Mouse (Mus musculus) MEL (cell line): Measurements from ENCODE around the gene Gtf3c2. TPM values are rescaled to one million over a fixed set of nuclear protein-coding genes. Genes with fewer than 3 reads are reported as not detected.

Experiments used
- DNase-seq: peaks from one replicate; pipeline ENCODE4 v3.0.0; 2011; ENCODE audit warnings: low read depth, low spot score
- H3K27ac ChIP-seq: 2 replicates; pipeline ENCODE4 v1.5.1; 2012; ENCODE audit warnings: low read depth, mild to moderate bottlenecking, control low read depth, low read length, moderate library complexity; ENCODE audit not compliant: control insufficient read depth
- H3K27me3 ChIP-seq, 2 experiments: fragments of 150-350 bp in 1 of 2; sonication (generic) in 1 of 2; 2 replicates each; pipeline ENCODE4 v1.6.1; 2012; ENCODE audit warnings: low read length in 2 of 2, mild to moderate bottlenecking in 2 of 2, improper control_type of control experiment in 1 of 2, moderate library complexity in 1 of 2; ENCODE audit not compliant: insufficient read depth in 2 of 2, control insufficient read depth in 1 of 2
- H3K36me3 ChIP-seq, 2 experiments: 2 replicates each; pipeline ENCODE4 v1.6.1; 2012 to 2014; ENCODE audit warnings: low read length in 2 of 2, improper control_type of control experiment in 1 of 2, inconsistent platforms in 1 of 2, mild to moderate bottlenecking in 1 of 2; ENCODE audit not compliant: insufficient read depth in 2 of 2, control insufficient read depth in 1 of 2
- H3K4me1 ChIP-seq, 2 experiments: fragments of 150-350 bp in 1 of 2; sonication (generic) in 1 of 2; 2 replicates each; pipeline ENCODE4 v1.6.1; 2012; ENCODE audit warnings: low read length in 2 of 2, improper control_type of control experiment in 1 of 2, mild to moderate bottlenecking in 1 of 2; ENCODE audit not compliant: insufficient read depth in 2 of 2, control insufficient read depth in 1 of 2
- H3K4me3 ChIP-seq, 2 experiments: fragments of 150-350 bp in 1 of 2; sonication (generic) in 1 of 2; 2 replicates each; pipeline ENCODE4 v1.5.1; 2012; ENCODE audit warnings: low read depth in 2 of 2, low read length in 2 of 2, mild to moderate bottlenecking in 2 of 2, moderate library complexity in 2 of 2, control low read depth in 1 of 2, improper control_type of control experiment in 1 of 2; ENCODE audit not compliant: control insufficient read depth in 1 of 2, insufficient read depth in 1 of 2
- H3K79me2 ChIP-seq: 2 replicates; pipeline ENCODE4 v1.6.1; 2012; ENCODE audit warnings: mild to moderate bottlenecking, low read length, moderate library complexity; ENCODE audit not compliant: control insufficient read depth, poor library complexity, insufficient read depth
- H3K9ac ChIP-seq: 2 replicates; pipeline ENCODE4 v1.6.1; 2012; ENCODE audit warnings: low read depth, mild to moderate bottlenecking, control low read depth, low read length, moderate library complexity; ENCODE audit not compliant: control insufficient read depth, poor library complexity, severe bottlenecking
- H3K9me3 ChIP-seq: fragments of 150-350 bp; sonication (generic); replicated peaks from 2 replicates; pipeline ENCODE4 v1.6.1; 2012; ENCODE audit warnings: mild to moderate bottlenecking, low read length, improper control_type of control experiment, moderate library complexity; ENCODE audit not compliant: insufficient read depth
- BHLHE40 ChIP-seq: IDR thresholded peaks from 2 replicates; pipeline ENCODE4 v1.6.1; 2012; ENCODE audit warnings: low read depth, mild to moderate bottlenecking, inconsistent platforms, low read length, improper control_type of control experiment, borderline replicate concordance
- CTCF ChIP-seq, 3 experiments: IDR thresholded peaks in 2 of 3; conservative IDR thresholded peaks in 1 of 3; 2 replicates each; pipeline ENCODE4 v1.5.1; 2011 to 2012; ENCODE audit warnings: low read length in 3 of 3, low read depth in 2 of 3, mild to moderate bottlenecking in 2 of 3, improper control_type of control experiment in 1 of 3, inconsistent platforms in 1 of 3, mixed read lengths in 1 of 3, moderate library complexity in 1 of 3; ENCODE audit not compliant: control insufficient read depth in 1 of 3, insufficient read depth in 1 of 3, poor library complexity in 1 of 3, severe bottlenecking in 1 of 3
- ETS1 ChIP-seq: IDR thresholded peaks from 2 replicates; pipeline ENCODE4 v1.6.1; 2012; ENCODE audit warnings: low read depth, mild to moderate bottlenecking, inconsistent platforms, low read length, improper control_type of control experiment, moderate library complexity
- HCFC1 ChIP-seq: IDR thresholded peaks from 2 replicates; pipeline ENCODE4 v1.6.1; 2012; ENCODE audit warnings: low read depth, mild to moderate bottlenecking, inconsistent platforms, low read length, improper control_type of control experiment, moderate library complexity
- KAT2A ChIP-seq: conservative IDR thresholded peaks from 2 replicates; pipeline ENCODE4 v1.6.1; 2012; ENCODE audit warnings: low read depth, low read length, improper control_type of control experiment, inconsistent platforms
- MAX ChIP-seq: IDR thresholded peaks from 2 replicates; pipeline ENCODE4 v1.6.1; 2011; ENCODE audit warnings: low read length, improper control_type of control experiment
- MAZ ChIP-seq: IDR thresholded peaks from 2 replicates; pipeline ENCODE4 v1.6.1; 2012; ENCODE audit warnings: low read depth, mild to moderate bottlenecking, inconsistent platforms, low read length, improper control_type of control experiment
- MEF2A ChIP-seq: IDR thresholded peaks from 2 replicates; pipeline ENCODE4 v1.6.1; 2014; ENCODE audit warnings: low read depth, mild to moderate bottlenecking, inconsistent platforms, low read length, improper control_type of control experiment; ENCODE audit not compliant: poor library complexity, insufficient replicate concordance, severe bottlenecking; ENCODE audit errors: extremely low read depth
- MXI1 ChIP-seq: IDR thresholded peaks from 2 replicates; pipeline ENCODE4 v1.6.1; 2011; ENCODE audit warnings: mild to moderate bottlenecking, low read depth, low read length, improper control_type of control experiment
- MYC ChIP-seq: IDR thresholded peaks from 2 replicates; pipeline ENCODE4 v1.6.1; 2011; ENCODE audit warnings: low read depth, mild to moderate bottlenecking, low read length, improper control_type of control experiment, moderate library complexity
- NRF1 ChIP-seq: IDR thresholded peaks from 2 replicates; pipeline ENCODE4 v1.6.1; 2014; ENCODE audit warnings: low read depth, mild to moderate bottlenecking, inconsistent platforms, low read length, improper control_type of control experiment, moderate library complexity; ENCODE audit not compliant: poor library complexity, insufficient read depth, severe bottlenecking
- POLR2A ChIP-seq, 2 experiments: IDR thresholded peaks; 2 replicates each; pipeline ENCODE4 v1.6.1; 2011 to 2012; ENCODE audit warnings: low read length in 2 of 2, mild to moderate bottlenecking in 2 of 2, control low read depth in 1 of 2, improper control_type of control experiment in 1 of 2, low read depth in 1 of 2, moderate library complexity in 1 of 2; ENCODE audit not compliant: control insufficient read depth in 1 of 2, insufficient read depth in 1 of 2, poor library complexity in 1 of 2
- POLR2AphosphoS2 ChIP-seq: IDR thresholded peaks from 2 replicates; pipeline ENCODE4 v1.6.1; 2011; ENCODE audit warnings: low read length, improper control_type of control experiment
- RAD21 ChIP-seq: IDR thresholded peaks from 2 replicates; pipeline ENCODE4 v1.6.1; 2011; ENCODE audit warnings: mild to moderate bottlenecking, low read depth, low read length, improper control_type of control experiment
- SIN3A ChIP-seq: IDR thresholded peaks from 2 replicates; pipeline ENCODE4 v1.6.1; 2012; ENCODE audit warnings: low read length, improper control_type of control experiment, inconsistent platforms
- SMC3 ChIP-seq: IDR thresholded peaks from 2 replicates; pipeline ENCODE4 v1.6.1; 2011; ENCODE audit warnings: low read depth, low read length, improper control_type of control experiment
- TBP ChIP-seq: IDR thresholded peaks from 2 replicates; pipeline ENCODE4 v1.8.0; 2011; ENCODE audit warnings: low read depth, low read length, improper control_type of control experiment
- TCF12 ChIP-seq: IDR thresholded peaks from 2 replicates; pipeline ENCODE4 v1.6.1; 2014; ENCODE audit warnings: low read depth, mild to moderate bottlenecking, inconsistent platforms, low read length, improper control_type of control experiment, moderate library complexity
- UBTF ChIP-seq: IDR thresholded peaks from 2 replicates; pipeline ENCODE4 v1.6.1; 2012; ENCODE audit warnings: low read depth, mild to moderate bottlenecking, inconsistent platforms, low read length, improper control_type of control experiment, moderate library complexity, borderline replicate concordance; ENCODE audit not compliant: insufficient read depth
- ZC3H11A ChIP-seq: IDR thresholded peaks from 2 replicates; pipeline ENCODE4 v1.6.1; 2012; ENCODE audit warnings: low read depth, mild to moderate bottlenecking, inconsistent platforms, low read length, improper control_type of control experiment
- ZKSCAN1 ChIP-seq: IDR thresholded peaks from 2 replicates; pipeline ENCODE4 v1.6.1; 2012; ENCODE audit warnings: low read depth, mild to moderate bottlenecking, inconsistent platforms, low read length, improper control_type of control experiment, moderate library complexity
- ZMIZ1 ChIP-seq: IDR thresholded peaks from 2 replicates; pipeline ENCODE4 v1.6.1; 2012; ENCODE audit warnings: low read depth, mild to moderate bottlenecking, inconsistent platforms, low read length, improper control_type of control experiment, moderate library complexity
- ZNF384 ChIP-seq: IDR thresholded peaks from 2 replicates; pipeline ENCODE4 v1.6.1; 2012; ENCODE audit warnings: low read depth, mild to moderate bottlenecking, inconsistent platforms, low read length, improper control_type of control experiment
- polyA plus RNA-seq, 2 experiments: library from polyadenylated mRNA; stranded (reverse) in 1 of 2; unstranded in 1 of 2; fragments of >175 nt in 1 of 2; fragments of >200 nt in 1 of 2; gene quantifications; 2 replicates each; pipeline versions ENCODE4 v1.2.1 to v1.2.4; 2012; ENCODE audit warnings: low replicate concordance in 2 of 2, low read depth in 1 of 2; ENCODE audit not compliant: insufficient read length in 2 of 2, insufficient read depth in 1 of 2, missing spikeins in 1 of 2
- total RNA-seq: library from RNA; depleted of rRNA; stranded (reverse); fragments of 300-350 nt; gene quantifications from 2 replicates; pipeline ENCODE4 v1.2.3, GENCODE M21; 2012

Gtf3c2 gene
- total and polyA plus RNA-seq, 3 experiments = 50.9 to 129 TPM; not detected in 1

DNA sequence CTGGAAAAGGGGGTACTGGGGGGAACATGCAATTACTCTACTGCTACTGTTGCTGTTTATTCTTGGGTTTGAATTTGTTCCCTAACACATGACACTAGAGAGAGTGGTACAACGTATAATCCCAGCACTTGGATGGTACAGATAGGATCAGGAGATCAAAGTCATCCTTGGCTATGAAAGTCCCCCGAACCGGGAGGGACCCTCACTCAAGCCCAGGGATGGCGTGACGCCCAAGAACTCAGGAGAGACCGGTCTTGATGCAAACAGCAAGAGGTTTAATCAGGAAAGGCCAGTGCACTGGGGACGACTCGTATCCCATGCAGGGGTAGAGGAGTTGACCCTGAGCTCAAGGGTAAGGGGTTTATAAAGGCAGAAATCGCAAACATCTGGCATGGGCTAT lies 42.8 kb upstream of the Gtf3c2 start:
- peaks cover 28% of the 10 kb centered on the region for H3K79me2 ChIP-seq
- no peak for DNase-seq
- no peak for TF ChIP-seq ZMIZ1
- no peak for TF ChIP-seq NRF1
- TF ChIP-seq KAT2A = no peak
- TF ChIP-seq ZKSCAN1 = no peak
- no peak for TF ChIP-seq CTCF (IDR thresholded peaks at IDR 0.05 in 2 of 3, conservative IDR thresholded peaks at IDR 0.05 in 1 of 3; ENCODE audit: control insufficient read depth in 1 of 3, insufficient read depth in 1 of 3, low read depth in 2 of 3, low read length in 3 of 3, poor library complexity in 1 of 3, severe bottlenecking in 1 of 3)
- no peak for TF ChIP-seq MXI1
- no peak overlapping the region for H3K9ac ChIP-seq
- peaks cover 5 to 6% of the 10 kb centered on the region in 2 experiments for H3K4me1 ChIP-seq
- H3K36me3 ChIP-seq = peaks cover 4 to 17% of the 10 kb centered on the region in 2 experiments
- H3K27ac ChIP-seq = no peak overlapping the region
- no peaks in the 10 kb centered on the region for H3K27me3 ChIP-seq
- H3K4me3 ChIP-seq = no peak overlapping the region
- no peaks in the 10 kb centered on the region for H3K9me3 ChIP-seq

DNA sequence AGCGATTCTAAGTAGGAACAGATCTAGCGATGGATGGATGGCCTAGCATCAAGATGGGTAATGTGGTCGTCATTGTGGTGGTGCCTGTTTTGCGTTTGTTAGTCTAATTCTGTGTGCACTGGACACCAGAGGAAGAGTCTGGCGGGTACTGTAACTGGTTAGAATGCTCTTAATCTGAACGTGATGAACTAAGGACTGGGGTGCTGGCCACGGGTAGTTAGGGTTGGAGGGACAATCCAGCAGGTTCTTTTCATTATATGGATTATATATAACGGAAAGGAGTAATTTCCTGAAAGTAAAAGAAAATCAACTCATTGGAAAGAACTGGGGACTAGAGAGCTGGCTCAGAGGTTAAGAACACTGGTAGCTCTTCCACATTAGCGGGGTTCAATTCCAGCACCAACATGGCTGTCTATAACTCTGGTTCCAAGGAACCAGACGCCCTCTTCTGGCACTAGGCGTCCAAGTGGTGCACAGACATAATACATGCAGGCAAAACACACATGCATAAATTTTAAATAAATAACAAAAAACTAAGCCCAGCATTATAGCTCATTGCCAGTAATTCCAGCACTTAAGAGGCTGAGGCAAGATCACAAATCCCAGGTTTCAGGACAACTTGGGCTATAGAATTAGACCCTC lies 41.5 kb upstream of the Gtf3c2 start:
- Histone ChIP-seq H3K27me3 (no peaks in the 10 kb centered on the region), H3K9me3 (no peaks in the 10 kb centered on the region), H3K36me3 (peaks cover 8 to 25% of the 10 kb centered on the region in 2 experiments), H3K9ac (peak overlapping the region; percentile 84), H3K4me3 (peak overlapping the region; percentile 57 to 72), H3K4me1 (peaks cover 8 to 11% of the 10 kb centered on the region in 2 experiments), H3K27ac (peak overlapping the region; percentile 84), H3K79me2 (peaks cover 40% of the 10 kb centered on the region)
- peak; percentile 94 for DNase-seq
- peak; percentile 75 to 90 (median 85) for TF ChIP-seq CTCF (IDR thresholded peaks at IDR 0.05 in 2 of 3, conservative IDR thresholded peaks at IDR 0.05 in 1 of 3; ENCODE audit: control insufficient read depth in 1 of 3, insufficient read depth in 1 of 3, low read depth in 2 of 3, low read length in 3 of 3, poor library complexity in 1 of 3, severe bottlenecking in 1 of 3)
- TF ChIP-seq POLR2A (IDR thresholded peaks at IDR 0.05; ENCODE audit: control insufficient read depth in 1 of 2, insufficient read depth in 1 of 2, low read depth in 1 of 2, low read length in 2 of 2, poor library complexity in 1 of 2) = 0 out of 4 replicates have a peak, but pooled peaks of 1 of the 2 experiments have one; percentile 2
- peak; percentile 72 for TF ChIP-seq ZC3H11A
- TF ChIP-seq MYC = peak; percentile 90
- no peak for TF ChIP-seq MEF2A
- peak; percentile 68 for TF ChIP-seq ZNF384
- 0 out of 2 replicates have a peak, but pooled peaks have one; percentile 28 for TF ChIP-seq MAZ
- peak; percentile 71 for TF ChIP-seq RAD21
- TF ChIP-seq NRF1 = no peak
- peak; percentile 76 for TF ChIP-seq MXI1
- no peak; the same call in 1 of the 2 replicates for TF ChIP-seq TCF12
- peak; percentile 76 for TF ChIP-seq TBP
- no peak for TF ChIP-seq ZMIZ1
- peak; percentile 52; the same call in 1 of the 2 replicates for TF ChIP-seq MAX
- TF ChIP-seq ETS1 = peak; percentile 42; the same call in 1 of the 2 replicates
- peak; percentile 89 for TF ChIP-seq SIN3A
- peak; percentile 78 for TF ChIP-seq SMC3
- peak; percentile 73 for TF ChIP-seq HCFC1
- no peak for TF ChIP-seq BHLHE40
- no peak for TF ChIP-seq POLR2AphosphoS2
- 0 out of 2 replicates have a peak, but pooled peaks have one; percentile 17 for TF ChIP-seq UBTF
